Mouse (Mus musculus) spleen, postnatal 14 days (tissue): ENCODE measurements around the gene Cenpp.

ENCODE experiments used
- DNase-seq, 2 experiments: peaks; one replicate each; pipeline ENCODE4 v3.0.0; 2021 to 2022; ENCODE audit warnings: low spot score in 2 of 2

The Cenpp gene

GRCm38 (mm10) chr13:49652481-49653179 is at the start of gene Cenpp, which contains the start of gene Nol8:
Gene Cenpp, minus strand, starts transcription at chr13:49652785.
Gene Nol8, plus strand, starts transcription at chr13:49653078.
- DNase-seq = peak; percentile 99 to 100

- DNase-seq = no peak
These were observed 38.5 kb upstream of the Cenpp start for GRCm38 (mm10) chr13:49691056-49691455.

- no peak for DNase-seq
These were observed 31.7 kb upstream of the Cenpp start for GRCm38 (mm10) chr13:49684266-49684665.

DNA sequence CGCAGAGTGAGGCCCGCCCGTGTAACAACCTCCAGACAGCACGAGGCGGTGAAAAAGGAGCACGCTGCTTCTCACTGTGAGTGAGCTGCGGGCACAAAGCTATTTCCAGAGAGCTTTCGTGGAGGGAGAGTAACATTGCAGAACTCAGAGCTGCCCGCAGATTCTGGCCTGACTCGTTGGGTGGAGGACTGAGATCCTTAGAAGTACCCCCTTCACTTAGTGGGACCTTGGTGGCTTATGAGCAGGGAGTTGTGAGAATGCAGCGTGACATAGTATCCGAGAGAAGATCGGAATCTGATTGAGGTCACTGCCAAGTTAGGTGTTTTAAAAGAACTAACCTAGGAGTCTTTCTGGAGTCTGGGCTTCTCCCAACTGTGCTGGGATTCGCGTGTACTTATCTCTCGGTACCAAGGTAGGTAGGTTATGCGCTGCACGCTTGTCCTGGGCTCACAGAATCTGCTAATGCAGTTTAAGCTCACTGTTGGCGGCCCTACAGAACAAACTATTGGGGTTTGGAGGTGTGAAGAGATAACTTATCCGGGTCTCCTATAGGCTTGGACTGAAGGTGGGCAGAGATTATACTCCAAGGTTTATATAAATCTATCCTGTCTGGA is 29.8 kb upstream of the Cenpp start:
- no peak for DNase-seq

- DNase-seq = peak; percentile 97 to 98
These were observed 29.0 kb upstream of the Cenpp start, which contains the start of gene Iars for GRCm38 (mm10) chr13:49681351-49682232. Gene Iars, plus strand, starts transcription at chr13:49682100.

GRCm38 (mm10) chr13:49677793-49678192 is 25.2 kb upstream of the Cenpp start:
- no peak for DNase-seq

DNA sequence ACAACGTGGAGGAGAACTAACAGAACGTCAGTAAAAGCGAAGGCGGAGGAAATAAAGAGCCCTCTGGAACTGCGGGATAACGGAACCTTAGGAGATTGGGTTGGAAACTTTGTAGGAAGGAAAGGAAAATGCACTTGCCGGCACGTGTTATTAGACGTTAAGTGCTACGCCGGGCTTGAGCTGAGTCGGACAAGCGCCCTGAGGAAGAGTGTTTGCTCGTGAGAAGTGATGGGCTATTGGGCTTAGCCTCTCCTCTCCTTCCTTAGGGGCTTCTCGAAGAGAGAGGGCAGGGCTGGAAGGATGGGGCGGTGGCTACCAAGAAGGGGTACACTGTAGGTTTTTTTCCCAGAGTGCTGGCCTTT is 576 bp upstream of the Cenpp start:
- DNase-seq = peak; percentile 14 to 42

- DNase-seq = no peak
These were observed 719 bp downstream of the Cenpp start for GRCm38 (mm10) chr13:49651781-49652351.

- DNase-seq = no peak
These were observed 1.4 kb downstream of the Cenpp start for GRCm38 (mm10) chr13:49651136-49651535.

- no peak for DNase-seq
These were observed 6.6 kb downstream of the Cenpp start for GRCm38 (mm10) chr13:49646019-49646418.

DNA sequence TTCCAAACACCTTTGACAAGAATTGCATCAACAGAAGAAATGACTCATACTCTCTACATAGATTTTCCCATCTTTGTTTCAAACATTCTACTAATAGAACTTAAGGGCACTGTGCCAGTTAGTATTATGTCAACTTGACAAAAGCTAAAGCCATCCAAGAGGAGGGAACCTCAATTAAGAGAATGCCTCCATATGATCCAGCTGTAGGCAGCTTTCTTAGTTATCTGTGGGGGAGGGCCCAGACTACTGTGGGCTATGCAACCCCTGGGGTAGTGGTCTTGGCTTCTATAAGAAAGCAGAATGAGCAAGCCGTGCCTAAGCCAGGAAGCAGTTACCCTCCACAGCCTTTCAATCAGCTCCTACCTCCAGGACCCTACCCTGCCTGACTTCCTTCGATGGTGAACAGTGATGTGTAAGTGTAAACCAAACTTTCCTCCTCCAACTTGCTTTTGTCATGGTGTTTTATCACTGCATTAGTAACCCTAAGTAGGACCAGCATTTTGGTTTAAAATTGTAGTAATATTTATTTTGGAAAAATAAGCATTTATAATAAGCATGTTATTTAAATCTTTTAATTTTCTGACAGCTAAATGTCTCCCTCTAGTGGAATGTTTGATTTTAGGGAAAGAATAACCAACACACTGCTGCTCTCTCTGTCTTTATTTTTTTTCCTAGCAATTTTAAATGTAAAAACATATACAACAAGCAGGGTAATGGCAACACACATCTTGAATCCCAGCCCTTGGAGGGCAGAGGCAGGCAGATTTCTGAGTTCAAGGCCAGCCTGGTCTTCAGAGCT is 7.7 kb downstream of the Cenpp start:
- no peak for DNase-seq

GRCm38 (mm10) chr13:49643669-49644362 is 8.8 kb downstream of the Cenpp start:
- DNase-seq = no peak

GRCm38 (mm10) chr13:49642650-49643049 is 9.9 kb downstream of the Cenpp start:
- no peak for DNase-seq

DNA sequence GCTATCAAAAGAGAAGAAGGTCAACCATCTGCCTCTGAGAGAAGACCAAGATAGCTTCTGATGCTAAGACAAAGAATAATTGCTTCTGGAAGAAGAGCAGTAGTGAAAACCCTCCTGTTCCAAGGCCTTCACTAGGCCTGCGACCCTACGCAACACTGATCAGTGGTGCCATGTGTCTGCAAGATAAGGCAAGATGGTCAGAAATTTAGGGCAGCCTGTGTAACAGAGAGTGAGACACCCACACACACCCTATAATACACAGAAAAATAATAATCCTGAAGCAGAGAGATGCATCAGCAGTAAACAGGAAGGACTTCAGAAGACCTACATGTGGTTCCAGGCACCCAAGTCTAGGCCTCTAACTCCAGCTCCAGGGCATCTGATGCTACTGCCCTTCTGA is 12.6 kb downstream of the Cenpp start:
- no peak for DNase-seq

- DNase-seq = no peak
These were observed 23.5 kb downstream of the Cenpp start for GRCm38 (mm10) chr13:49629076-49629475.

GRCm38 (mm10) chr13:49628167-49628566 is 24.4 kb downstream of the Cenpp start:
- no peak for DNase-seq

DNA sequence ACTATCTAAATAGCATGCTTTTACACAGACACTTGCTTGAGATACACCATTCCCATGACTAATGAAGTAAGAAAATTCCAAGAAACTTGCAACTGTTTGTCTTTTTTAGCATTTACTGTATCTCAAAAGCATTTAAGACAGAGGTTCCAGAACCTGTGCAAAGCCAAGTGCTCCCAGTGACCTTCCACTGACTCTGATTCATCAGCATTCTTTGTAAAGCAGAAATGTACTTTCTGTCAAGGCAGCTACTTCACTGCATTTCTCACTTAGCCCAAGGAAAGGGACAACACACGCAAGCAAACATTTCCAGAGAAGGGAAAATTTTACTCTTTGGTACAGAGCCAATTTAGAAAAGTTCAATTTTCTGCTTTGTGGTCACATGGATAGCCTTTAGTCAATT is 29.4 kb downstream of the Cenpp start:
- no peak for DNase-seq

- DNase-seq = no peak
These were observed 34.2 kb downstream of the Cenpp start for GRCm38 (mm10) chr13:49618365-49618764.

- DNase-seq = no peak
These were observed 35.6 kb downstream of the Cenpp start for GRCm38 (mm10) chr13:49617021-49617420.

DNA sequence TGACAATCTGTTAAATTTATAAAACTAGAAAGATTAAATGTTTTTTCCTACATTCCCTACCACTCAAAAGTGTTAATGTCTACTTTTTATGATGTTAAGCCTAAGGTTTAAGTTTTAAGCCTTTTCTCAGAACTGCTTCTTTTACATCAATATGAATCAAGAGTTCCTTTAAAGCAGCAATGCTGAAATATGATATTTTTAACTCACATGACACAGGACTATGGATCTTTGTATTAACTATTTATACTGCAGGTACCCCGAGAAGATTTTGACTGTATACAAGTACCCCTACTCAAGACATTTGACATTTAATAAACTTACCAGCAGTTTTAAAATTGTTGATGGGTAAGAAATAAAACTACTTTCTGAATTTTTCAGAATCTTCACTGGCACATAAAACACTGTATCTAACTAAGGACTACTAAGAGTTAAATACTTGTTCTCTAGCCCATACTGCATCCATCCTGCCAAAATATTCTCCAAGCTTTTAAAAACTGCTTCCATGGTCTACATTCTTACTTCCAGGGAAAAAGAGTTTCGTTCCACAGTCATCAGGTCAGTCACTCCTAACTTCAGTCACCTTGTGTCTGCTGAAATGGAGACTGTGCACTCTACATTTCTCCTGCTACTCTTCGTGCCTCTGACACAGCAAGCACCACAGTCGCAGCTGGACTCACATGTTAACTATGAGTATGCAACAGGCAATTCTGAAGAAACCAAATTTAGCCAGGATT is 43.8 kb downstream of the Cenpp start:
- DNase-seq = no peak
